Mouse (Mus musculus) liver, postnatal 0 days (tissue): ENCODE measurements at regions not wholly inside any gene's neighbourhood (a gene's known extent, or its start where the extent isn't known, plus 50 kb on each side); places are given as distances from the start of the nearest gene placed in this dataset.

Source experiments
- CTCF ChIP-seq: sonication (generic); IDR thresholded peaks from 2 replicates; pipeline ENCODE4 v1.5.1; 2016; ENCODE audit warnings: antibody characterized with exemption, low read depth
- EP300 ChIP-seq: IDR thresholded peaks from 2 replicates; pipeline ENCODE4 v1.6.1; 2016; ENCODE audit warnings: antibody characterized with exemption, low read depth, mild to moderate bottlenecking

GRCm38 (mm10) chr3:9056846-9057245 lies 553.0 kb downstream of the Zfp704 start:
- TF ChIP-seq CTCF (no peak), EP300 (no peak)
